Mouse (Mus musculus): ENCODE results near the gene Flrt2. TPM values are rescaled to one million over a fixed set of nuclear protein-coding genes. Genes with fewer than 3 reads are reported as not detected.

Flrt2 gene
- 17.8 and 18.1 TPM in 2 replicates for polyA plus RNA-seq (2015; fragmentation: Nextera tagmentation; extraction: Ambion mirVana)

GRCm38 (mm10) chr12:95691961-95692767 is at the start of gene Flrt2:
Gene Flrt2, plus strand, starts transcription at chr12:95692226.

Data from neural tube, postnatal 0 days (tissue).